ENCODE assay signal across 10 mouse cellular contexts in genomic region chr11:4900437-4900836, GRCm38 (mm10). TPM values are rescaled to one million over a fixed set of nuclear protein-coding genes. Genes with fewer than 3 reads are reported as not detected.
DNase-seq lines count a peak whose midpoint lies in the region; ATAC-seq lines count a peak whose summit lies in the region.
"Had no signal": no experiment of that assay in that cellular context is flagged by ENCODE, and none has a peak within 500 bp of the region (broad histone marks: within the 10 kb centered on the region; RNA-seq: fewer than 3 reads in every experiment).

No protein-coding gene starts in this region.

- H3K27me3 ChIP-seq in hindbrain, embryonic 14.5 days (ENCODE audit: control insufficient read depth, insufficient read depth, low read length) = no peaks in the 10 kb centered on the region
- no peaks in the 10 kb centered on the region for H3K27me3 ChIP-seq in hindbrain, embryonic 13.5 days
- H3K27me3 ChIP-seq: midbrain, embryonic 12.5 days had no signal

- peaks cover 59% of the 10 kb centered on the region for H3K36me3 ChIP-seq in hindbrain, embryonic 14.5 days (replicated peaks; ENCODE audit: control insufficient read depth, insufficient read depth)
- H3K36me3 ChIP-seq in hindbrain, embryonic 13.5 days = peaks cover 60% of the 10 kb centered on the region

- peak; percentile 29 for DNase-seq in hindbrain, embryonic 14.5 days (ENCODE audit: low spot score)
- peak; percentile 20 for DNase-seq in thymus, postnatal 0 days (ENCODE audit: low spot score)
- no peak for DNase-seq in thymus, postnatal 25 days
- DNase-seq in c-Kit-positive CD71-positive TER-119-positive erythroid progenitor cells, embryonic 14.5 days (ENCODE audit: low spot score) = peak; percentile 33
- DNase-seq in layer of hippocampus, adult 9-11 months = no peak
- no peak for DNase-seq in urinary bladder, postnatal 10 days (ENCODE audit: low spot score)
- DNase-seq in layer of hippocampus, postnatal 36 days = no peak
- DNase-seq: cerebellum, adult 11 months had no signal

- H3K4me2 ChIP-seq in hindbrain, embryonic 14.5 days (replicated peaks) = no peak overlapping the region
- H3K4me2 ChIP-seq in hindbrain, embryonic 13.5 days = no peak overlapping the region
- H3K4me2 ChIP-seq: midbrain, embryonic 12.5 days had no signal

- no peak overlapping the region for H3K4me3 ChIP-seq in hindbrain, embryonic 14.5 days (replicated peaks; ENCODE audit: low read length)
- H3K4me3 ChIP-seq in hindbrain, embryonic 13.5 days = no peak overlapping the region
- H3K4me3 ChIP-seq: midbrain, embryonic 12.5 days had no signal

- no peak overlapping the region for H3K27ac ChIP-seq in hindbrain, embryonic 14.5 days
- no peak overlapping the region for H3K27ac ChIP-seq in hindbrain, embryonic 13.5 days
- H3K27ac ChIP-seq: midbrain, embryonic 12.5 days had no signal

- no peak overlapping the region for H3K9ac ChIP-seq in hindbrain, embryonic 14.5 days
- H3K9ac ChIP-seq in hindbrain, embryonic 13.5 days = no peak overlapping the region
- H3K9ac ChIP-seq: midbrain, embryonic 12.5 days had no signal

- ATAC-seq in hindbrain, embryonic 14.5 days (ENCODE audit: low FRiP score) = no peak
- no peak for ATAC-seq in hindbrain, embryonic 13.5 days (ENCODE audit: low FRiP score)

- no peaks in the 10 kb centered on the region for H3K9me3 ChIP-seq in hindbrain, embryonic 14.5 days (ENCODE audit: control insufficient read depth, low read length)
- H3K9me3 ChIP-seq in hindbrain, embryonic 13.5 days = no peaks in the 10 kb centered on the region
- H3K9me3 ChIP-seq: midbrain, embryonic 12.5 days had no signal

- peaks cover 6% of the 10 kb centered on the region for H3K4me1 ChIP-seq in hindbrain, embryonic 14.5 days (replicated peaks; ENCODE audit: control insufficient read depth, insufficient read depth, low read length)
- peaks cover 14% of the 10 kb centered on the region for H3K4me1 ChIP-seq in hindbrain, embryonic 13.5 days (replicated peaks)

- 76% methylated on average over 5 of the region's 5 CpGs for WGBS in hindbrain, embryonic 14.5 days
- 69% methylated on average over 5 of the region's 5 CpGs for WGBS in hindbrain, embryonic 13.5 days

RNA-seq across cellular contexts. Expression of gene Thoc5, which starts 5.3 kb away (rescaled TPM):
- 53.3 TPM in 2 replicates for polyA plus RNA-seq in hindbrain, embryonic 14.5 days (2014; fragmentation: Nextera tagmentation; extraction: Ambion mirVana)
- polyA plus RNA-seq in hindbrain, embryonic 13.5 days (2015; fragmentation: Nextera tagmentation; extraction: Ambion mirVana) = 55.9 and 57.3 TPM in 2 replicates
- 35.4 and 37.7 TPM in 2 replicates for polyA plus RNA-seq in thymus, postnatal 0 days (2015; fragmentation: Nextera tagmentation; extraction: Ambion mirVana)
- 10 to 100 TPM; 40.4 to 41.2 TPM for total RNA-seq in layer of hippocampus, postnatal 36 days (2021)

RNA-seq across cellular contexts. Expression of gene Nipsnap1, which starts 26.7 kb away (rescaled TPM):
- 116 and 118 TPM in 2 replicates for polyA plus RNA-seq in hindbrain, embryonic 14.5 days (2014; fragmentation: Nextera tagmentation; extraction: Ambion mirVana)
- polyA plus RNA-seq in hindbrain, embryonic 13.5 days (2015; fragmentation: Nextera tagmentation; extraction: Ambion mirVana) = 134 and 142 TPM in 2 replicates
- polyA plus RNA-seq in thymus, postnatal 0 days (2015; fragmentation: Nextera tagmentation; extraction: Ambion mirVana) = 46.8 and 50.8 TPM in 2 replicates
- 10 to 100 TPM; 81.2 to 86.8 TPM for total RNA-seq in layer of hippocampus, postnatal 36 days (2021)

RNA-seq across cellular contexts. Expression of gene Nefh, which starts 47.4 kb away (rescaled TPM):
- polyA plus RNA-seq in hindbrain, embryonic 14.5 days (2014; fragmentation: Nextera tagmentation; extraction: Ambion mirVana) = 11.8 and 17.9 TPM in 2 replicates
- polyA plus RNA-seq in hindbrain, embryonic 13.5 days (2015; fragmentation: Nextera tagmentation; extraction: Ambion mirVana) = 3.1 and 3.4 TPM in 2 replicates
- 3.1 and 3.9 TPM in 2 replicates for polyA plus RNA-seq in thymus, postnatal 0 days (2015; fragmentation: Nextera tagmentation; extraction: Ambion mirVana)
- total RNA-seq in layer of hippocampus, postnatal 36 days (2021) = 10 to 100 TPM; 38.5 to 44.9 TPM

RNA-seq across cellular contexts. Expression of gene Nf2, which starts 51.1 kb away (rescaled TPM):
- 63.9 and 65.5 TPM in 2 replicates for polyA plus RNA-seq in hindbrain, embryonic 14.5 days (2014; fragmentation: Nextera tagmentation; extraction: Ambion mirVana)
- polyA plus RNA-seq in hindbrain, embryonic 13.5 days (2015; fragmentation: Nextera tagmentation; extraction: Ambion mirVana) = 64.4 and 67.0 TPM in 2 replicates
- polyA plus RNA-seq in thymus, postnatal 0 days (2015; fragmentation: Nextera tagmentation; extraction: Ambion mirVana) = 25.5 and 28.3 TPM in 2 replicates
- total RNA-seq in layer of hippocampus, postnatal 36 days (2021) = 100 to 1,000 TPM in 1 of 2 experiments, 10 to 100 TPM in 1; 92.9 to 101 TPM

Comparison
In these comparisons a context has a peak if more than half of its experiments do, and no peak if none do; other contexts are left out.
1. DNase-seq: peak in hindbrain, embryonic 14.5 days (single experiment), thymus, postnatal 0 days (single experiment) and c-Kit-positive CD71-positive TER-119-positive erythroid progenitor cells, embryonic 14.5 days (single experiment); none in thymus, postnatal 25 days (single experiment), layer of hippocampus, adult 9-11 months (single experiment), urinary bladder, postnatal 10 days (single experiment) and layer of hippocampus, postnatal 36 days (0 of 2).